Mouse (Mus musculus): ENCODE results near the gene Klhl41.
A peak's percentile ranks its signal among the peaks of the same experiment; 100 is the strongest.

Gene Klhl41

DNA sequence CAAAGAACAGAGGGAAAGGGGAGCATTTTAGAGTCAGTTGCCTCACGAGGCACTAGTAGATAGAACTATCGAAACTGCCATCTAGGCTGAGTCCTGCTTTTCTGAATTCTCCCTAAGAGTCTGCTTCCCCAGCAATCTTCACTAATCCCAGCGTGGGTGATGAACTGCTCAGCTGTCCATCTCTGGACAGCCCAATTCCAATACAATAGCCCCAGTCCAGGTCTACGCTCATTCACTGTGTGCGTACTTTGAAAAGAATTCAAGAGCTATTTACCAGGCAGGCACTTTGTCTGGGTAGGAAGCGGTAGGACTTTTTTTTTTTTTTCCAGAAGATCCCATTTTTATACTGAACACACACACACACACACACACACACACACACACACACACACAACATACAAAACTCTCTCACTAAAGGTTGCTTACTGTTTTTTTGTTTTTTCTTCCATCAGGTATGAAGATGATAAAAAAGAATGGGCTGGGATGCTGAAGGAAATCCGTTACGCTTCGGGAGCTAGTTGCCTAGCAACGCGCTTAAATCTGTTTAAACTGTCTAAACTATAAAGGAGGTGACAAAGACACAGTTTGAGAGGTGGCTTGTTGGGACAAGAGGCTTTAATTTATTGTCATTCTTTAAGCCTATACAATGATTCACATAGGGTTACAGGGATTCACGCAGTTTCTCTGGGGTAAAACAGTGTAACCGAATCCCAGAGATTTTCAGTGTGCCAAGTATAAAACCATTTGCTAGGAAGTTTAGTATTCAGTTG lies 13.3 kb downstream of the Klhl41 start:
- no peak for DNase-seq

DNA sequence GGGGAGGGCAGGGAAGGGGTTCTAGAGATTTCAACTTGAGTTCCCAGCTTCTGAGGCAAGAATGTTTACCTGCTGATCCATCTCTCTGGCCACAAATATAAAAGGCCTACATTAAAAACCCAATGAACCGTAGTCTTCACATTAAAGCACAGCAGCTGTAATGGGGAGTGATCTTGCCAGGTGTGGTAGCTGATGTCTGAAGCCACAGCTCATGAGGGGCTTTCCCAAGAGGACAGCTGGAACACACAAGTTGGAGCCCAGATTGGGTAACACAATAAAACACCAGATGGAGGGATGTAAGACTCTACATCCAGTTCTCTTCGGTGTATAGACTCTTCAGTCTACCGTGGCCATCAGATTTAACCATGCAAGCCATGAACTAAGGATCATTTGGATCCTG lies 14.6 kb downstream of the Klhl41 start:
- no peak for DNase-seq

DNA sequence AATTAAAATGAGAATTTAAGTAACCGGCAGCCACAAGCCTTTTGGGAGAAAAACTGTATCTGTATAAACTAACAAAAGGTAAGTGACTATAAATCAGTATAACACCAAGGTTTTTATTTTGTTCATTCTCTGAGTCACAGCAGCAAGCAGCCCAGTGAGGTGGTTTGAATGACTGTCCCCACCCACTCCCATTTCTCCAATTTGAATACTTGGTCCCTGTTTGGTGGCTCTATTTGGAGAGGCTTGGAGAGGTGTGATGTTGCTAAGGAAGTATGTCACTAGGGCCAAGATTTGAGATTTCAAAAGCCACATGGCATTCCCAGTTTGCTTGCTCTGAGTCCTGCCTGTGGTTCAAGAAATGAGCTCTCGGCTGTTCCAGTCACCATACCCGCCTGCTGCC lies 20.3 kb downstream of the Klhl41 start:
- DNase-seq = no peak

DNA sequence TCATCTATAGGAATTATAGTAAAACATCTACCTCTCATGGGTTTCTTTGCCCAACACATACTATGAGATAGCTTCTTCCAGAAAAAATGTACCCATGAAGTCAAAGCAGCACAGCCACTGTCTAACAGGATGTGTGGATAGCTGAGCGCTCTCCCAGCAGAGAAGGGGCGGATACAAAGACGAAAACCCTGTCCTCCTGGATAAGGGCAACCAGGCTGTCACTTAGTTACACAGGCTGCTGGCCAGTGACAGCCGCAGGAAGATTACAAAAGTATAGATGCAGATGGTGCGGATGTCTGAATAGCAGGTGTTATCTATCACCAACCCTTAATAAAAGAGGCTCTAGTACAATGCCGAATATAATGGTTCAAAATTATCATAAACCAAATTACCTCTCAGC lies 20.9 kb downstream of the Klhl41 start:
- DNase-seq = no peak

GRCm38 (mm10) chr2:69693501-69693900 lies 23.6 kb downstream of the Klhl41 start:
- no peak for DNase-seq

DNA sequence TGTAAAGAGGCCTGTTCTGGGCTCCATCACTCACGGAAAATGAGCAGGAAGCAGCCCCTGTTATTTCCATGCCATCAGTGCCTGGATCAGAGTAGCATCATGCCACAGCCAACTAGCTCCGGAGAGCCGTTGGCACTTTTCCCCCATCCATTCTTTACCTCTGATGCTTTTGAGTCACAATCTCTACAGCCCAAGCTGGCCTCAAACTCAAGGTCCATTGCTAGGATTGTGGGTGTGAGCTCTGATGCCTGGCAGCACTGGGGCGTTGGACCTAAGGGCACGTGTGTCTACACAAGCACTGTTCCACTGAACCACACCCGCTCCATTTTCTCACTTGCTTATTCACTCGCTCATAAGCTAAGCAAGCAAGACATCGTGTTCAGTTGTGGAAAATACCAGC lies 30.5 kb downstream of the Klhl41 start:
- no peak for DNase-seq

GRCm38 (mm10) chr2:69712171-69712570 lies 42.3 kb downstream of the Klhl41 start:
- no peak for DNase-seq

- peak; percentile 83 for DNase-seq
These were observed 43.2 kb downstream of the Klhl41 start, which contains the start of gene Fastkd1 for GRCm38 (mm10) chr2:69712981-69713625. Fastkd1 (minus strand) TSS chr2:69713516.

DNA sequence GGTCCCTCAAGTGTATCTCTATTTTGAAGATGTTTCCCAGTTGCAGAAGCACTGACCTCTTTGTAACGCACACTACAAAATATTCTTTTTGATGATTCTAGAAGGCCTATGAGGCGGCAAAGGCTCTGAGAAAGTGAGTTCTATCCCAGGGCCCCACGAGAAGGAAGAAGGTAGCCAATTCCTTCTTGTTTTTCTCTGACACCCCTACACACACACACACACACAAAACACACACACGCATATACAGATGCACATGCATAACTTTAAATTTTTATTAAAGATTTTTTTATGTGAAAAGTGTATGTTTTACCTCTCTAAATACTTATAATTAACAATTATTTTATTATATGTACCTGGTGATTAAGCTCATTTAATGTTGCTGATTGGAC lies 43.7 kb downstream of the Klhl41 start:
- DNase-seq = no peak

DNA sequence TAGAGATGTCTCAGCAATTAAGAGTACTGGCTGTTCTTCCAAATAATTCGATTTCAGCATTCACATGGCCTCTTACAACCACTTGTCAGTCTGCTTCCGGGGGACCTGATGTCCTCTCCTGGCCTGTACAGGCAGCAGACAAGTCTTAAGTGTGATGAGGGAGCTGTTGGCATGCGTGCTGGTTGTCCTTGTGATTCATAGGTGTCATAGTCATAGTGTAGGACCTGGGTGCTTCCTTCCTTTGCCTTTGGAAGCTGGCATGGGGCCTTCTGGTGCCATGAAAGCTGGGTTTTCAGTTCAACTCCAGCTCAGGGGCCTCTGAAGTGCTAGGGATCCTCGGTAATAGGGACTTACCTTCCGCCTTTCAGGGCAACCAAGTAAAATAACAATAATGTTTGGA lies 44.2 kb downstream of the Klhl41 start:
- DNase-seq = no peak

- DNase-seq = no peak
These were observed 46.6 kb downstream of the Klhl41 start for GRCm38 (mm10) chr2:69716483-69716882.

DNA sequence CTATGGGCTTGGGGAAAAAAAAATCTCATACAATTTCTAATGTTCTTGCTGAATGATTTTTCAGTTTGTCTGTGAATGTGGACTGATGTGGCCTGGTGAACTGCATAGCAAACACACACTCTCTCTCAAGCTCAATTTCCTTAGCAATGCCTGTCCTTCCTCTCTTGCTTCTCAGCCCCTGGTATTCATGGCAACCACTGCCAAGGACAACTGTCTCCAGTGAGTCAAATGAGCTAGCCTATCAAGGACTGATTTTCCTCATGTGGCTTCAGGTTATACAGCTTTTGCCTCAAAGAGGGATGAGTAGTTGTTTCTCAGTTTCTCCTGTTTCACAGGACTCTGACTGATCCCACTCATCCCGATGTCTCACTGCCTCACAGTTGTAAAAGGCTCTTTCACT lies 49.2 kb downstream of the Klhl41 start:
- no peak for DNase-seq

- DNase-seq = no peak
These were observed 52.3 kb downstream of the Klhl41 start, which contains the start of gene Ppig for GRCm38 (mm10) chr2:69722273-69722649. Ppig (plus strand) TSS chr2:69722545.

- peak; percentile 93 for DNase-seq
These were observed 53.0 kb downstream of the Klhl41 start for GRCm38 (mm10) chr2:69722650-69723518.

GRCm38 (mm10) chr2:69723519-69723825 lies 53.6 kb downstream of the Klhl41 start:
- DNase-seq = no peak

All from lung, postnatal 14 days (tissue).